Mouse (Mus musculus) splenic B cell, adult 2 months (primary cell): ENCODE results near the gene Dnajb2.

ENCODE experiments used
- DNase-seq: peaks from one replicate; pipeline ENCODE4 v3.0.0-alpha.2; 2011; ENCODE audit warnings: low read depth, low spot score
- H3K27me3 ChIP-seq: 2 replicates; pipeline ENCODE4 v1.6.1; 2012; ENCODE audit warnings: mild to moderate bottlenecking, low read length, moderate library complexity, mixed read lengths; ENCODE audit not compliant: control insufficient read depth, poor library complexity, insufficient read depth, severe bottlenecking
- H3K36me3 ChIP-seq: 2 replicates; pipeline ENCODE4 v1.6.1; 2012; ENCODE audit warnings: mild to moderate bottlenecking, low read length, moderate library complexity, mixed read lengths; ENCODE audit not compliant: control insufficient read depth, poor library complexity, insufficient read depth, severe bottlenecking

Gene Dnajb2

GRCm38 (mm10) chr1:75289888-75290431 is 53.8 kb downstream of the Dnajb2 start:
- no peak for DNase-seq
- H3K36me3 ChIP-seq, result no peaks in the 10 kb centered on the region
- no peaks in the 10 kb centered on the region for H3K27me3 ChIP-seq

GRCm38 (mm10) chr1:75290582-75290981 is 54.4 kb downstream of the Dnajb2 start:
- DNase-seq, result peak; percentile 26
- H3K27me3 ChIP-seq, result no peaks in the 10 kb centered on the region
- no peaks in the 10 kb centered on the region for H3K36me3 ChIP-seq

- DNase-seq, result no peak
- no peaks in the 10 kb centered on the region for H3K36me3 ChIP-seq
- H3K27me3 ChIP-seq, result no peaks in the 10 kb centered on the region
Observed at GRCm38 (mm10) chr1:75291321-75291720, 55.1 kb downstream of the Dnajb2 start.

- H3K27me3 ChIP-seq, result no peaks in the 10 kb centered on the region
- no peak for DNase-seq
- H3K36me3 ChIP-seq, result no peaks in the 10 kb centered on the region
Observed at GRCm38 (mm10) chr1:75292476-75293330, 56.5 kb downstream of the Dnajb2 start.

- Histone ChIP-seq H3K36me3 (no peaks in the 10 kb centered on the region), H3K27me3 (no peaks in the 10 kb centered on the region)
- no peak for DNase-seq
Observed at GRCm38 (mm10) chr1:75293331-75293701, 57.1 kb downstream of the Dnajb2 start.

- DNase-seq, result no peak
- no peaks in the 10 kb centered on the region for H3K27me3 ChIP-seq
- no peaks in the 10 kb centered on the region for H3K36me3 ChIP-seq
Observed at GRCm38 (mm10) chr1:75294294-75294693, 58.1 kb downstream of the Dnajb2 start.
